Mouse (Mus musculus) liver, embryonic 14.5 days (tissue): ENCODE results near the gene Cct4. TPM values are rescaled to one million over a fixed set of nuclear protein-coding genes. Genes with fewer than 3 reads are reported as not detected.

Experiments used
- ATAC-seq: fragments of 200-750 bp; cut with Nextera tagmentation; 2 replicates; pipeline ENCODE4 v1.8.0; 2017; ENCODE audit warnings: moderate number of reproducible peaks, mild to moderate bottlenecking, moderate library complexity; ENCODE audit not compliant: insufficient read depth
- DNase-seq, 3 experiments: peaks; one replicate each; pipeline ENCODE4 v3.0.0-alpha.2; 2012 to 2013; ENCODE audit warnings: low read depth in 3 of 3, low spot score in 3 of 3
- H3K27ac ChIP-seq: fragments of 300-500 bp; sonication (generic); 2 replicates; pipeline ENCODE4 v1.5.1; 2014; ENCODE audit warnings: moderate library complexity, mild to moderate bottlenecking, control low read depth, inconsistent platforms
- H3K27me3 ChIP-seq: fragments of 300-500 bp; sonication (generic); 2 replicates; pipeline ENCODE4 v1.6.1; 2014; ENCODE audit warnings: mild to moderate bottlenecking, low read length, moderate library complexity; ENCODE audit not compliant: control insufficient read depth, insufficient read depth
- H3K36me3 ChIP-seq: fragments of 300-500 bp; sonication (generic); replicated peaks from 2 replicates; pipeline ENCODE4 v1.6.1; 2014; ENCODE audit warnings: low read depth; ENCODE audit not compliant: control insufficient read depth, insufficient read depth
- H3K4me1 ChIP-seq, 2 experiments: fragments of 200-500 bp in 1 of 2; fragments of 300-500 bp in 1 of 2; sonication (generic) in 1 of 2; replicated peaks; 2 replicates each; pipeline ENCODE4 v1.6.1; 2012 to 2014; ENCODE audit warnings: antibody characterized with exemption in 1 of 2, inconsistent platforms in 1 of 2, low read length in 1 of 2; ENCODE audit not compliant: control insufficient read depth in 2 of 2, insufficient read depth in 2 of 2
- H3K4me2 ChIP-seq: fragments of 300-500 bp; sonication (generic); 2 replicates; pipeline ENCODE4 v1.6.1; 2014; ENCODE audit warnings: low read depth, mild to moderate bottlenecking, control low read depth, moderate library complexity
- H3K4me3 ChIP-seq, 2 experiments: fragments of 200-500 bp in 1 of 2; fragments of 300-500 bp in 1 of 2; sonication (generic) in 1 of 2; 2 replicates each; pipeline ENCODE4 v1.5.1; 2012 to 2014; ENCODE audit warnings: low read depth in 2 of 2, low read length in 2 of 2, mild to moderate bottlenecking in 2 of 2, control low read depth in 1 of 2, inconsistent platforms in 1 of 2, moderate library complexity in 1 of 2; ENCODE audit not compliant: insufficient read depth in 1 of 2
- H3K9ac ChIP-seq: fragments of 300-500 bp; sonication (generic); replicated peaks from 2 replicates; pipeline ENCODE4 v1.6.1; 2014; ENCODE audit warnings: mild to moderate bottlenecking, control low read depth, moderate library complexity
- H3K9me3 ChIP-seq: fragments of 300-500 bp; sonication (generic); 2 replicates; pipeline ENCODE4 v1.6.1; 2016; ENCODE audit warnings: low read length, mixed read lengths; ENCODE audit not compliant: control insufficient read depth
- CTCF ChIP-seq: IDR thresholded peaks from 2 replicates; pipeline ENCODE4 v1.5.1; 2016; ENCODE audit warnings: antibody characterized with exemption, low read depth, control low read depth
- EP300 ChIP-seq: IDR thresholded peaks from 2 replicates; pipeline ENCODE4 v1.6.1; 2016; ENCODE audit warnings: antibody characterized with exemption, low read depth
- WGBS: fragments of 180-500 bp; shearing (Covaris S2); extraction: QIAGEN DNeasy Blood & Tissue Kit; methylation state at CpG from one replicate; pipeline ENCODE4 v1.1.7; 2014; ENCODE audit not compliant: insufficient replicate concordance; 5-methylcytosine and 5-hydroxymethylcytosine counted together
- polyA plus RNA-seq, 2 experiments: library from polyadenylated mRNA; depleted of rRNA in 1 of 2; stranded (reverse) in 1 of 2; unstranded in 1 of 2; fragments of >200 nt; fragmentation: Nextera tagmentation in 1 of 2; extraction: Ambion mirVana in 1 of 2; gene quantifications; 2 replicates each; pipeline versions ENCODE4 v1.2.1 to v1.2.3; 2012 to 2014

Gene Cct4
- polyA plus RNA-seq, 2 experiments = 65.4 to 142 TPM

GRCm38 (mm10) chr11:23005276-23005675 is 15.0 kb downstream of the Cct4 start:
- Histone ChIP-seq H3K4me1 (peaks cover 6 to 7% of the 10 kb centered on the region in 2 experiments), H3K4me2 (no peak overlapping the region), H3K9ac (no peak overlapping the region), H3K36me3 (peaks cover 46% of the 10 kb centered on the region), H3K27me3 (no peaks in the 10 kb centered on the region), H3K27ac (no peak overlapping the region), H3K4me3 (no peak overlapping the region), H3K9me3 (no peaks in the 10 kb centered on the region)
- no peak for TF ChIP-seq EP300
- no peak for TF ChIP-seq CTCF
- WGBS = 83% methylated on average over 1 of the region's 1 CpGs
- no peak for DNase-seq
- ATAC-seq = no peak

GRCm38 (mm10) chr11:23007166-23007480 is 16.8 kb downstream of the Cct4 start:
- ATAC-seq (peak; percentile 60), DNase-seq (no peak)
- Histone ChIP-seq H3K4me3 (peak overlapping the region; percentile 66 to 90), H3K4me1 (peaks cover 6 to 7% of the 10 kb centered on the region in 2 experiments), H3K9me3 (no peaks in the 10 kb centered on the region), H3K9ac (peak overlapping the region; percentile 61), H3K4me2 (peak overlapping the region; percentile 83), H3K27ac (peak overlapping the region; percentile 87), H3K27me3 (no peaks in the 10 kb centered on the region), H3K36me3 (peaks cover 30% of the 10 kb centered on the region)
- 4% methylated on average over 6 of the region's 6 CpGs for WGBS
- TF ChIP-seq EP300 (no peak), CTCF (no peak)

- peak; percentile 94 for ATAC-seq
- peak; percentile 91 to 94 (median 93) for DNase-seq
- Histone ChIP-seq H3K9ac (peak within 1 kb of the TSS; percentile 77), H3K4me3 (peak within 1 kb of the TSS; percentile 66 to 90), H3K27ac (peak within 1 kb of the TSS; percentile 87), H3K9me3 (no peaks in the 10 kb centered on the region), H3K36me3 (peaks cover 25% of the 10 kb centered on the region), H3K4me1 (peaks cover 6 to 7% of the 10 kb centered on the region in 2 experiments), H3K4me2 (peak within 1 kb of the TSS; percentile 83), H3K27me3 (no peaks in the 10 kb centered on the region)
- TF ChIP-seq EP300 = no peak
- TF ChIP-seq CTCF = no peak
- under 1% methylated on average over 22 of the region's 22 CpGs for WGBS
Observed at GRCm38 (mm10) chr11:23007481-23008180, 17.3 kb downstream of the Cct4 start, which contains the start of gene Fam161a. Gene Fam161a (plus strand): TSS chr11:23007531.

GRCm38 (mm10) chr11:23008181-23008823 is 18.0 kb downstream of the Cct4 start:
- Histone ChIP-seq H3K9me3 (no peaks in the 10 kb centered on the region), H3K9ac (peak overlapping the region; percentile 77), H3K27me3 (no peaks in the 10 kb centered on the region), H3K4me3 (peak overlapping the region; percentile 66 to 90), H3K36me3 (peaks cover 20% of the 10 kb centered on the region), H3K4me1 (peaks cover 6 to 7% of the 10 kb centered on the region in 2 experiments), H3K4me2 (peak overlapping the region; percentile 83), H3K27ac (peak overlapping the region; percentile 87)
- peak; percentile 82 for ATAC-seq
- TF ChIP-seq CTCF (peak; percentile 43; the same call in 1 of the 2 replicates), EP300 (no peak)
- WGBS = under 1% methylated on average over 40 of the region's 40 CpGs
- DNase-seq = peak; percentile 69 to 76 (median 71)

- Histone ChIP-seq H3K4me1 (peaks cover 6 to 7% of the 10 kb centered on the region in 2 experiments), H3K9me3 (no peaks in the 10 kb centered on the region), H3K4me2 (peak overlapping the region; percentile 83), H3K36me3 (peaks cover 15% of the 10 kb centered on the region), H3K27ac (no peak overlapping the region), H3K9ac (peak overlapping the region; percentile 77), H3K4me3 (peak overlapping the region in 1 of 2 experiments; percentile 66; a peak in 2 of 4 replicates), H3K27me3 (no peaks in the 10 kb centered on the region)
- WGBS = 26% methylated on average over 4 of the region's 4 CpGs
- no peak for TF ChIP-seq CTCF
- TF ChIP-seq EP300 = no peak
- no peak for ATAC-seq
- no peak for DNase-seq
Observed at GRCm38 (mm10) chr11:23008824-23009200, 18.5 kb downstream of the Cct4 start.
